Mouse (Mus musculus) liver, embryonic 14.5 days (tissue): ENCODE measurements around the gene Pdhx. TPM values are rescaled to one million over a fixed set of nuclear protein-coding genes. Genes with fewer than 3 reads are reported as not detected.

ENCODE experiments used
- ATAC-seq: fragments of 200-750 bp; cut with Nextera tagmentation; 2 replicates; pipeline ENCODE4 v1.8.0; 2017; ENCODE audit warnings: moderate number of reproducible peaks, mild to moderate bottlenecking, moderate library complexity; ENCODE audit not compliant: insufficient read depth
- DNase-seq, 3 experiments: peaks; one replicate each; pipeline ENCODE4 v3.0.0-alpha.2; 2012 to 2013; ENCODE audit warnings: low read depth in 3 of 3, low spot score in 3 of 3
- H3K27ac ChIP-seq: fragments of 300-500 bp; sonication (generic); 2 replicates; pipeline ENCODE4 v1.5.1; 2014; ENCODE audit warnings: moderate library complexity, mild to moderate bottlenecking, control low read depth, inconsistent platforms
- H3K27me3 ChIP-seq: fragments of 300-500 bp; sonication (generic); 2 replicates; pipeline ENCODE4 v1.6.1; 2014; ENCODE audit warnings: mild to moderate bottlenecking, low read length, moderate library complexity; ENCODE audit not compliant: control insufficient read depth, insufficient read depth
- H3K36me3 ChIP-seq: fragments of 300-500 bp; sonication (generic); replicated peaks from 2 replicates; pipeline ENCODE4 v1.6.1; 2014; ENCODE audit warnings: low read depth; ENCODE audit not compliant: control insufficient read depth, insufficient read depth
- H3K4me1 ChIP-seq, 2 experiments: fragments of 200-500 bp in 1 of 2; fragments of 300-500 bp in 1 of 2; sonication (generic) in 1 of 2; replicated peaks; 2 replicates each; pipeline ENCODE4 v1.6.1; 2012 to 2014; ENCODE audit warnings: antibody characterized with exemption in 1 of 2, inconsistent platforms in 1 of 2, low read length in 1 of 2; ENCODE audit not compliant: control insufficient read depth in 2 of 2, insufficient read depth in 2 of 2
- H3K4me2 ChIP-seq: fragments of 300-500 bp; sonication (generic); 2 replicates; pipeline ENCODE4 v1.6.1; 2014; ENCODE audit warnings: low read depth, mild to moderate bottlenecking, control low read depth, moderate library complexity
- H3K4me3 ChIP-seq, 2 experiments: fragments of 200-500 bp in 1 of 2; fragments of 300-500 bp in 1 of 2; sonication (generic) in 1 of 2; 2 replicates each; pipeline ENCODE4 v1.5.1; 2012 to 2014; ENCODE audit warnings: low read depth in 2 of 2, low read length in 2 of 2, mild to moderate bottlenecking in 2 of 2, control low read depth in 1 of 2, inconsistent platforms in 1 of 2, moderate library complexity in 1 of 2; ENCODE audit not compliant: insufficient read depth in 1 of 2
- H3K9ac ChIP-seq: fragments of 300-500 bp; sonication (generic); replicated peaks from 2 replicates; pipeline ENCODE4 v1.6.1; 2014; ENCODE audit warnings: mild to moderate bottlenecking, control low read depth, moderate library complexity
- H3K9me3 ChIP-seq: fragments of 300-500 bp; sonication (generic); 2 replicates; pipeline ENCODE4 v1.6.1; 2016; ENCODE audit warnings: low read length, mixed read lengths; ENCODE audit not compliant: control insufficient read depth
- CTCF ChIP-seq: IDR thresholded peaks from 2 replicates; pipeline ENCODE4 v1.5.1; 2016; ENCODE audit warnings: antibody characterized with exemption, low read depth, control low read depth
- EP300 ChIP-seq: IDR thresholded peaks from 2 replicates; pipeline ENCODE4 v1.6.1; 2016; ENCODE audit warnings: antibody characterized with exemption, low read depth
- WGBS: fragments of 180-500 bp; shearing (Covaris S2); extraction: QIAGEN DNeasy Blood & Tissue Kit; methylation state at CpG from one replicate; pipeline ENCODE4 v1.1.7; 2014; ENCODE audit not compliant: insufficient replicate concordance; 5-methylcytosine and 5-hydroxymethylcytosine counted together
- polyA plus RNA-seq, 2 experiments: library from polyadenylated mRNA; depleted of rRNA in 1 of 2; stranded (reverse) in 1 of 2; unstranded in 1 of 2; fragments of >200 nt; fragmentation: Nextera tagmentation in 1 of 2; extraction: Ambion mirVana in 1 of 2; gene quantifications; 2 replicates each; pipeline versions ENCODE4 v1.2.1 to v1.2.3; 2012 to 2014

Gene Pdhx
- polyA plus RNA-seq, 2 experiments = 16.0 to 23.8 TPM

- Histone ChIP-seq H3K36me3 (no peaks in the 10 kb centered on the region), H3K9me3 (no peaks in the 10 kb centered on the region), H3K27ac (no peak overlapping the region), H3K4me3 (no peak overlapping the region), H3K27me3 (no peaks in the 10 kb centered on the region), H3K4me1 (peaks cover 5 to 16% of the 10 kb centered on the region in 2 experiments), H3K4me2 (no peak overlapping the region), H3K9ac (no peak overlapping the region)
- 46% methylated on average over 3 of the region's 3 CpGs for WGBS
- DNase-seq = no peak
- TF ChIP-seq EP300 (no peak), CTCF (no peak)
- no peak for ATAC-seq
These were observed 2.7 kb downstream of the Pdhx start for GRCm38 (mm10) chr2:103070586-103070985.

- Histone ChIP-seq H3K27me3 (no peaks in the 10 kb centered on the region), H3K36me3 (no peaks in the 10 kb centered on the region), H3K4me1 (peaks cover 3 to 15% of the 10 kb centered on the region in 2 experiments), H3K4me3 (no peak overlapping the region), H3K9me3 (no peaks in the 10 kb centered on the region), H3K27ac (no peak overlapping the region), H3K4me2 (no peak overlapping the region), H3K9ac (no peak overlapping the region)
- DNase-seq (no peak), ATAC-seq (no peak)
- 70% methylated on average over 5 of the region's 5 CpGs for WGBS
- TF ChIP-seq CTCF = no peak
- TF ChIP-seq EP300 = no peak
These were observed 3.4 kb downstream of the Pdhx start for GRCm38 (mm10) chr2:103069752-103070405.

- Histone ChIP-seq H3K27ac (no peak overlapping the region), H3K9me3 (no peaks in the 10 kb centered on the region), H3K4me1 (peaks cover 3 to 7% of the 10 kb centered on the region in 2 experiments), H3K36me3 (no peaks in the 10 kb centered on the region), H3K9ac (no peak overlapping the region), H3K27me3 (no peaks in the 10 kb centered on the region), H3K4me3 (no peak overlapping the region), H3K4me2 (no peak overlapping the region)
- 59% methylated on average over 1 of the region's 1 CpGs for WGBS
- ATAC-seq (no peak), DNase-seq (no peak)
- TF ChIP-seq EP300 = no peak
- no peak for TF ChIP-seq CTCF
These were observed 4.7 kb downstream of the Pdhx start for GRCm38 (mm10) chr2:103068602-103069001.

- WGBS = 78% methylated on average over 2 of the region's 2 CpGs
These were observed 5.6 kb downstream of the Pdhx start for GRCm38 (mm10) chr2:103067552-103068207.

More at GRCm38 (mm10) chr2:103067552-103068207, 5.6 kb downstream of the Pdhx start:
- Histone ChIP-seq H3K9ac (no peak overlapping the region), H3K36me3 (no peaks in the 10 kb centered on the region), H3K4me3 (no peak overlapping the region), H3K4me2 (no peak overlapping the region), H3K9me3 (no peaks in the 10 kb centered on the region), H3K27ac (no peak overlapping the region), H3K4me1 (peaks cover 5 to 7% of the 10 kb centered on the region in 2 experiments), H3K27me3 (no peaks in the 10 kb centered on the region)
- no peak for DNase-seq
- TF ChIP-seq CTCF (no peak), EP300 (no peak)
- ATAC-seq = no peak
